Mouse (Mus musculus): Measurements from ENCODE around the gene AI661453. TPM values are rescaled to one million over a fixed set of nuclear protein-coding genes. Genes with fewer than 3 reads are reported as not detected.

Gene AI661453
- polyA plus RNA-seq, 1 experiment from 2014 or later, result 0.76 TPM

GRCm38 (mm10) chr17:47467659-47468058 lies 31.2 kb downstream of the AI661453 start:
- H3K4me1 ChIP-seq (ENCODE audit: control insufficient read depth in 2 of 2, insufficient read depth in 2 of 2, low read length in 2 of 2), result peaks cover 19% of the 10 kb centered on the region in 2 experiments

GRCm38 (mm10) chr17:47468063-47468462 lies 31.6 kb downstream of the AI661453 start:
- Histone ChIP-seq H3K4me1 (ENCODE audit: control insufficient read depth in 2 of 2, insufficient read depth in 2 of 2, low read length in 2 of 2) (peaks cover 17% of the 10 kb centered on the region in 2 experiments), H3K4me2 (ENCODE audit: low read length) (peak overlapping the region; percentile 59), H3K9ac (ENCODE audit: low read length) (peak overlapping the region; percentile 58), H3K27ac (replicated peaks in 1 of 2; ENCODE audit: control insufficient read depth in 1 of 2, insufficient read depth in 1 of 2, low read depth in 2 of 2, low read length in 2 of 2) (no peak overlapping the region), H3K27me3 (ENCODE audit: control insufficient read depth, insufficient read depth, low read length) (peaks cover 18% of the 10 kb centered on the region; the same call in 1 of the 2 replicates), H3K36me3 (ENCODE audit: control insufficient read depth, insufficient read depth, low read length) (no peaks in the 10 kb centered on the region), H3K4me3 (ENCODE audit: control insufficient read depth in 1 of 2, insufficient read depth in 1 of 2, low read depth in 1 of 2, low read length in 2 of 2) (peak overlapping the region; percentile 30 to 46), H3K9me3 (ENCODE audit: control insufficient read depth, low read length) (no peaks in the 10 kb centered on the region)
- ATAC-seq (ENCODE audit: insufficient number of reproducible peaks, insufficient read depth, low FRiP score, low read depth), result no peak
- 24% methylated on average over 14 of the region's 14 CpGs for WGBS

More at GRCm38 (mm10) chr17:47467659-47468058, 31.2 kb downstream of the AI661453 start:
- H3K9me3 ChIP-seq (ENCODE audit: control insufficient read depth, low read length), result no peaks in the 10 kb centered on the region
- 72% methylated on average over 11 of the region's 11 CpGs for WGBS
- peak overlapping the region; percentile 59 for H3K4me2 ChIP-seq (ENCODE audit: low read length)
- H3K36me3 ChIP-seq (ENCODE audit: control insufficient read depth, insufficient read depth, low read length), result no peaks in the 10 kb centered on the region
- no peak overlapping the region for H3K9ac ChIP-seq (ENCODE audit: low read length)
- no peak overlapping the region for H3K27ac ChIP-seq (replicated peaks in 1 of 2; ENCODE audit: control insufficient read depth in 1 of 2, insufficient read depth in 1 of 2, low read depth in 2 of 2, low read length in 2 of 2)
- no peak overlapping the region for H3K4me3 ChIP-seq (ENCODE audit: control insufficient read depth in 1 of 2, insufficient read depth in 1 of 2, low read depth in 1 of 2, low read length in 2 of 2)
- no peak for ATAC-seq (ENCODE audit: insufficient number of reproducible peaks, insufficient read depth, low FRiP score, low read depth)
- H3K27me3 ChIP-seq (ENCODE audit: control insufficient read depth, insufficient read depth, low read length), result peaks cover 18% of the 10 kb centered on the region; the same call in 1 of the 2 replicates

DNA sequence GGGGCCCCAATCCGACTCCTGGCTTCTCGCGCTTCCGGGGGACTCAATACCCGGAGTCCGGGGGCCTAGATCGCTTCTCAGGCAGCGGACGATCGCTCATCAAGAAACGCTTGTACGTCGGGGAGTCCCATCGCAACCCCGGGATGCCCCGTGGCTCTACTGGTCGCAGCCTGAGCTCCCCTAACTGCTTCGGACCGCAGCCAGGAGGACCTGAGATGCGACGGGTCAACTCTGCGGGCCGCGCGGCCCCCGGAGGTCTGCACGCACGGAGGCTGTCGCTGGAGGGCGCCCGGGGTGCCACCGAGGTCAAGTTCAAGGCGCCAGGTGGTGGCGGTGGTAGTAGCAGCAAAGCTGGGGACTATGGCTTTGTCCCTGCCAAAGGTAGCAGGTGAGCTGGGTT lies 32.1 kb downstream of the AI661453 start:
- ATAC-seq (ENCODE audit: insufficient number of reproducible peaks, insufficient read depth, low FRiP score, low read depth), result no peak
- Histone ChIP-seq H3K36me3 (ENCODE audit: control insufficient read depth, insufficient read depth, low read length) (no peaks in the 10 kb centered on the region), H3K4me3 (ENCODE audit: control insufficient read depth in 1 of 2, insufficient read depth in 1 of 2, low read depth in 1 of 2, low read length in 2 of 2) (peak overlapping the region; percentile 30 to 46), H3K27me3 (ENCODE audit: control insufficient read depth, insufficient read depth, low read length) (peaks cover 18% of the 10 kb centered on the region; the same call in 1 of the 2 replicates), H3K4me1 (ENCODE audit: control insufficient read depth in 2 of 2, insufficient read depth in 2 of 2, low read length in 2 of 2) (peaks cover 15 to 17% of the 10 kb centered on the region in 2 experiments), H3K9ac (ENCODE audit: low read length) (peak overlapping the region; percentile 58), H3K9me3 (ENCODE audit: control insufficient read depth, low read length) (no peaks in the 10 kb centered on the region), H3K4me2 (ENCODE audit: low read length) (peak overlapping the region; percentile 59), H3K27ac (replicated peaks in 1 of 2; ENCODE audit: control insufficient read depth in 1 of 2, insufficient read depth in 1 of 2, low read depth in 2 of 2, low read length in 2 of 2) (no peak overlapping the region)
- WGBS, result 6% methylated on average over 34 of the region's 34 CpGs

GRCm38 (mm10) chr17:47469642-47470041 lies 33.2 kb downstream of the AI661453 start:
- Histone ChIP-seq H3K36me3 (ENCODE audit: control insufficient read depth, insufficient read depth, low read length) (no peaks in the 10 kb centered on the region), H3K9me3 (ENCODE audit: control insufficient read depth, low read length) (no peaks in the 10 kb centered on the region), H3K9ac (ENCODE audit: low read length) (no peak overlapping the region), H3K4me2 (ENCODE audit: low read length) (no peak overlapping the region), H3K27me3 (ENCODE audit: control insufficient read depth, insufficient read depth, low read length) (peaks cover 18% of the 10 kb centered on the region; the same call in 1 of the 2 replicates), H3K4me1 (ENCODE audit: control insufficient read depth in 2 of 2, insufficient read depth in 2 of 2, low read length in 2 of 2) (peaks cover 15 to 17% of the 10 kb centered on the region in 2 experiments), H3K27ac (replicated peaks in 1 of 2; ENCODE audit: control insufficient read depth in 1 of 2, insufficient read depth in 1 of 2, low read depth in 2 of 2, low read length in 2 of 2) (no peak overlapping the region), H3K4me3 (ENCODE audit: control insufficient read depth in 1 of 2, insufficient read depth in 1 of 2, low read depth in 1 of 2, low read length in 2 of 2) (no peak overlapping the region)
- WGBS, result 83% methylated on average over 4 of the region's 4 CpGs
- ATAC-seq (ENCODE audit: insufficient number of reproducible peaks, insufficient read depth, low FRiP score, low read depth), result no peak

- ATAC-seq (ENCODE audit: insufficient number of reproducible peaks, insufficient read depth, low FRiP score, low read depth), result no peak
Measured at GRCm38 (mm10) chr17:47470121-47470520, 33.7 kb downstream of the AI661453 start.

DNA sequence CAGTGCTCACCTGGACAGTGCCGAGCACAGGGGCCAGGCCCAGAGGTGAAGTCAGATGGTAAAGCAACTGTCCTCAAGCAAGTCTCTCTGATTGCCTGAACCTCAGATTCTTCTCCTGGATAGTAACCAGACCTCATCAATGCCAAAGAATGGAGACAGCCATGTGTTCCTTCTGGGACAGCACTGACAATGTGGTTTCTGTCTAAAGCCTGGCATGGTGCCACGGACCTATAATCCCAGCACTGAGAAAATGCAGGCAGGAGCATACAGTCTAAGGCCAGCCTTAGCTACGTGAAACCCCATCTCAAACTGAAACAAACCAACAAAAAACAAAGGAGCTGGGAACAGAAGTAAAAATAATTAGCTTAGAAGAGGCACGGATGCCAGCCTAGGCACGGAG lies 34.3 kb downstream of the AI661453 start:
- no peaks in the 10 kb centered on the region for H3K9me3 ChIP-seq (ENCODE audit: control insufficient read depth, low read length)
- H3K4me3 ChIP-seq (ENCODE audit: control insufficient read depth in 1 of 2, insufficient read depth in 1 of 2, low read depth in 1 of 2, low read length in 2 of 2), result no peak overlapping the region
- 0 out of 4 replicates have a peak overlapping the region, but pooled peaks of 1 of the 2 experiments have one; percentile 19 for H3K27ac ChIP-seq (replicated peaks in 1 of 2; ENCODE audit: control insufficient read depth in 1 of 2, insufficient read depth in 1 of 2, low read depth in 2 of 2, low read length in 2 of 2)
- no peak for ATAC-seq (ENCODE audit: insufficient number of reproducible peaks, insufficient read depth, low FRiP score, low read depth)
- H3K4me1 ChIP-seq (ENCODE audit: control insufficient read depth in 2 of 2, insufficient read depth in 2 of 2, low read length in 2 of 2), result peaks cover 15 to 17% of the 10 kb centered on the region in 2 experiments
- no peak overlapping the region for H3K9ac ChIP-seq (ENCODE audit: low read length)
- 69% methylated on average over 5 of the region's 5 CpGs for whole genome bisulfite sequencing
- no peaks in the 10 kb centered on the region for H3K36me3 ChIP-seq (ENCODE audit: control insufficient read depth, insufficient read depth, low read length)
- peaks cover 18% of the 10 kb centered on the region; the same call in 1 of the 2 replicates for H3K27me3 ChIP-seq (ENCODE audit: control insufficient read depth, insufficient read depth, low read length)
- H3K4me2 ChIP-seq (ENCODE audit: low read length), result no peak overlapping the region

More at GRCm38 (mm10) chr17:47470121-47470520, 33.7 kb downstream of the AI661453 start:
- Histone ChIP-seq H3K9me3 (ENCODE audit: control insufficient read depth, low read length) (no peaks in the 10 kb centered on the region), H3K4me2 (ENCODE audit: low read length) (no peak overlapping the region), H3K27me3 (ENCODE audit: control insufficient read depth, insufficient read depth, low read length) (peaks cover 18% of the 10 kb centered on the region; the same call in 1 of the 2 replicates), H3K27ac (replicated peaks in 1 of 2; ENCODE audit: control insufficient read depth in 1 of 2, insufficient read depth in 1 of 2, low read depth in 2 of 2, low read length in 2 of 2) (no peak overlapping the region), H3K9ac (ENCODE audit: low read length) (no peak overlapping the region), H3K36me3 (ENCODE audit: control insufficient read depth, insufficient read depth, low read length) (no peaks in the 10 kb centered on the region), H3K4me1 (ENCODE audit: control insufficient read depth in 2 of 2, insufficient read depth in 2 of 2, low read length in 2 of 2) (peaks cover 15 to 17% of the 10 kb centered on the region in 2 experiments), H3K4me3 (ENCODE audit: control insufficient read depth in 1 of 2, insufficient read depth in 1 of 2, low read depth in 1 of 2, low read length in 2 of 2) (no peak overlapping the region)
- WGBS, result 85% methylated on average over 4 of the region's 4 CpGs

DNA sequence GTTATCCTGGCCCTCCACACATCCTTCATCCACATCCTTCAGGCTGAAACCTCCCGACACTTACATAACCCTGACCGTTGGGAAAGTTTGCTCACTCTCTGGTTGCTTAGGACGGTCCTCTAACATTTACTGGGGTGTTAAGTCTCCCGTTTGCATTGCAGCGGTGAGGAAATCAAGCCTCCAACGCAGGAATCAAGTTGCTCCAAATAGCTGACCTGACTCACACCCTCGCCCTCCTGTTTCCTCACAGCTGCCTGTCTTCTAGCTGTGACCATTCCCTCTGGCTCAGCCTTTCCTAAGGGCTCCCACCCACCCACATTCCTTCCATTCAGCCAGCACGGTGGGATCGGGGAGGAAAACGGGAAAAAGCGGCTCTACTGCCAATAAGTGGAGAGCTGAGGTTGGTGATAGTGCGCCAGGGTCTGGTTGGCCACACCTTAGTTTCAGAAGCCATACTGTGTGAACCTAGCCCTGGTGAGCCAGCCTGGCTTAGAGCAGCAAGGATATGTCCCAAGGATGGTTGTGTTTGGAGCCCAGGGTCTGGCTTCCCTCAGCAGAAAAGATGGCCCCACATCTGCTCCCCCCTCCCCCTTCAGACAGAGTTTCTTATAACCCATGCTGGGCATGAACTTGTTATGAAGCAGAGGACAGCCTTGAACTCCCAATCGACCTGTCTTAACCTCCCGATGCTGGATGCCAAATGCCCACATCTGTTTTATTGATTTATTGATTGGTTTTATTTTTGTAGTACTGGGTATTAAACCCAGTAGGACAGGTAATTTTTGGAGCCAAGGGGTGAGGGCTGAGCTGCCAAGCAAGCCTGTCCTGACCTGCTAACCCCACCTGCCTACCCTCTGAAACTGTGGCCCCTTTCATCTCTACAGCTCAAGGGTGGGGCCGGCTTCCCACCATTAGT lies 36.3 kb downstream of the AI661453 start:
- Histone ChIP-seq H3K36me3 (ENCODE audit: control insufficient read depth, insufficient read depth, low read length) (no peaks in the 10 kb centered on the region), H3K27ac (replicated peaks in 1 of 2; ENCODE audit: control insufficient read depth in 1 of 2, insufficient read depth in 1 of 2, low read depth in 2 of 2, low read length in 2 of 2) (0 out of 4 replicates have a peak overlapping the region, but pooled peaks of 1 of the 2 experiments have one; percentile 33), H3K27me3 (ENCODE audit: control insufficient read depth, insufficient read depth, low read length) (0 out of 2 replicates have a peak, but pooled peaks cover 5% of the 10 kb centered on the region), H3K4me1 (ENCODE audit: control insufficient read depth in 2 of 2, insufficient read depth in 2 of 2, low read length in 2 of 2) (peaks cover 15 to 17% of the 10 kb centered on the region in 2 experiments), H3K4me3 (ENCODE audit: control insufficient read depth in 1 of 2, insufficient read depth in 1 of 2, low read depth in 1 of 2, low read length in 2 of 2) (no peak overlapping the region), H3K4me2 (ENCODE audit: low read length) (no peak overlapping the region), H3K9ac (ENCODE audit: low read length) (peak overlapping the region; percentile 30; the same call in 1 of the 2 replicates), H3K9me3 (ENCODE audit: control insufficient read depth, low read length) (no peaks in the 10 kb centered on the region)
- no peak for ATAC-seq (ENCODE audit: insufficient number of reproducible peaks, insufficient read depth, low FRiP score, low read depth)
- WGBS, result 26% methylated on average over 15 of the region's 15 CpGs
